Mouse (Mus musculus) gastrocnemius, postnatal 10 days (tissue): ENCODE measurements at regions not wholly inside any gene's neighbourhood (a gene's known extent, or its start where the extent isn't known, plus 50 kb on each side); places are given as distances from the start of the nearest gene placed in this dataset.
"Not testable (repeated sequence)": the region's sequence is repeated elsewhere in the genome, so short reads cannot be mapped to it uniquely, and the experiment has no call there.

Experiments
- DNase-seq: peaks from one replicate; pipeline ENCODE4 v3.0.0; 2021; ENCODE audit warnings: mixed read lengths

- DNase-seq, result no peak
These were observed 569.0 kb downstream of the Lrriq3 start for GRCm38 (mm10) chr3:155662280-155662679.

- DNase-seq, result no peak
These were observed 579.3 kb downstream of the Lrriq3 start for GRCm38 (mm10) chr3:155672558-155672957.

GRCm38 (mm10) chr3:155680200-155680599, 587.0 kb downstream of the Lrriq3 start:
- no peak for DNase-seq

DNA sequence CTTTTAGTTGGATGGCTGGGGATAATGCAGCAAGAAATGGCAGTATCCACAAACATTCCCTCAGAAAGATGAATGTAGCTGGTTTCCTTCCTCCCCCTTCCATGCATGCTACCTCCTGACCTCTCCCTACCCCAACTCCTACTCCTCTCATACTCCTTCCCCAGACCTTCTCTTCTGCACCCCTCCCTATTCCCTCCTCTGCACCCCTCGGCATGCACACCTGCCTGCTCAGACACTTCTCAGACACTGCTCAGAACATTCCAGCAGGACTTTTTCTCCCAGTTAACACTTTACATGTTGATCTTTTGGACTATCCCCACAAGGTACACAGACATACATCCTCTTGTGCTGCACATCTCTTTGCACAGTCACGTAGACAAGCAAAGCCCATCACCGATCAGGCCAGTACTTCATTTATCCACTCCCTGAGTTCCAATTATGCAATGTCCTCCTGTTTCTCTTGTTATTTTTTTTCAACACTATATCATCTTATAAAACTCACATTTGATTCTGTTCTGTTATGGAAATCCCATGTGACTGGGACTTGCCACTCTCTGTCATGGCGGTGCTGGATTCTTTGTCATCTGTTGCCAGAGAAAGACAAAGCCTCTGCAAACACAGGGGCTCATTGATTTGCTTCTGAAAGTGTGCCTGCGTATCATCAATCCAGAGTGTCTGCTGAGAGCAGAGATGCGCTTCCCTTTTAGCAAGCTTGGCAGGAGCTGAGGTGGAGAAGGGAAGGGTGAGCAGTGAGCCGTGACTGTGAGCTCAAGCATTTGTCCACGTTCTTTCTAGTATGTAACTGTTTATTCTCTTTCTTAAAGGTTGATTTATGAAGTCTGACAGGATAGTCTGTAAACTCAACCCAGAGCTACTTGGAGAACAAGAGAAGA, 589.9 kb downstream of the Lrriq3 start:
- no peak for DNase-seq

- no peak for DNase-seq
These were observed 595.1 kb downstream of the Lrriq3 start for GRCm38 (mm10) chr3:155688358-155688757.

GRCm38 (mm10) chr3:155723011-155723510, 629.8 kb downstream of the Lrriq3 start:
- no peak for DNase-seq

GRCm38 (mm10) chr3:155742421-155742820, 649.2 kb downstream of the Lrriq3 start:
- DNase-seq, result no peak

DNA sequence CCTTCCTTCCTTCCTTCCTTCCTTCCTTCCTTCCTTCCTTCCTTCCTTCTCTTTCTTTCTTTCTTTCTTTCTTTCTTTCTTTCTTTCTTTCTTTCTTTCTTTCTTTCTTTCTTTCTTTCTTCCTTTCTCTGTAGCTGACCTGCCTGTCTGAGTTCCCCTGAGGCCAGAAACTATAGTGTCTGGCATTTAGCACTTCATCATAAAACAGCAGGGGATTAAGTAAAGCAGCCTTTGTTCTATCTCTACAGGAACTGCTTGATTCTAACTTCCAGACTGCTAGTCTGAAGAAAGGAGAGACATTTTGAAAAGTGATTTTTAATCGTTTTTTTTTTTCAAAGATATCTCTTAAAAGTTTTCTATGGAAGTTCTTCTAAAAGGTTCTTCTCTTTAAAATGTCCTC, 653.4 kb downstream of the Lrriq3 start:
- DNase-seq, result not testable (repeated sequence)

DNA sequence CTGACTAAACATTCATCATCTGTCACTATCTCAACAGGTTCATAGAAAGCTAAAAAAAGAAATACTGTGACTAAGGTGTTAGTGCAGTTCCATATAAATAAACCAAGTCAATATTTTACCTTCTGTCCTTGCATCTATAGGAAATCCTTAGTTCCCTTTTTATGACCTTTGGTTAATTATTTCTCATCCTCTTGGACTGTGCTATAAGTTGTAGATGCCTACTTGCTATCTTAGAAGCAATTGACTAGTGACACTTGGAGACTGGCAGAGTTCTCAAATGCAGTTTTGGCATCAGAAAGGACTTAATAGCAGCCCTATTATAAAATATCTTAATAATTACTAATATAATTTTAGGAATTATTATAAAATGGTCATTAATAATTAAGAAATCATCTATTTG, 654.3 kb downstream of the Lrriq3 start:
- DNase-seq, result no peak

DNA sequence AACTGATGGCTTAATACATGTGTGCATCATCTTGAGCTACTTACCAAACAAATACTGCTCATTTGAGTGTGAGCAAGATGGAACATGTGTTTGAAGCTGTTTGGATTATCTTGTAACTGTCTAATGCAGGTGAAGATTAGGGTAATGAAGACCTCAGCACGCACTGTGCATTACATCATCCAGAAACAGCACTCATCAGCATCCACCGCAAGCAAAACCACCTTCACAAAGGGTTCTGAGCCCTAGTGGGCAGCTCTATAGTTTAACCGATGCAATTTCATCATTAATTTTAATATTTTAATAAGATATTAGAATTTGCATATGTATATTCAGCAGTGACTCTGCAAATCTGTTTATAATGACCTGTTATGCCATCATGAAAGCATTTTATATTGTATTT, 664.1 kb downstream of the Lrriq3 start:
- DNase-seq, result no peak

DNA sequence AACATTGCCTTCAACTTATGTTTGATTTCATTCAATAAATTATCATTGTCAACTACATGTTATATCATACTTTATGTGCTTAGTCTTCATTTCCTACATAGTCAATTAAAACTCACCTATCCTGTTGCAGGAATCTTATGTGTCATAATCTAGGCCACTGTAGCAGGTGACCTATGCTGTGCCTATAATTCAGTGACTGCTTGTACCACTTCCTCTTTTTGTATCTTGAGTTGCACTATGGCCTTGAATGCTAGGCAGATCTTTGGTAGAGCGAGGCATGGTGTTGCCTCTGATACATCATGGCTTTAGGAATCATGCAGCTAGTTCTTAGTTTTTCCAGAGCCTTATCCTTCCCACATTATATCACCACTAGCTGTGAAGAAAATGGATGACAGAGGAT, 682.8 kb downstream of the Lrriq3 start:
- DNase-seq, result no peak

- DNase-seq, result no peak
These were observed 683.8 kb downstream of the Lrriq3 start for GRCm38 (mm10) chr3:155777025-155777424.

DNA sequence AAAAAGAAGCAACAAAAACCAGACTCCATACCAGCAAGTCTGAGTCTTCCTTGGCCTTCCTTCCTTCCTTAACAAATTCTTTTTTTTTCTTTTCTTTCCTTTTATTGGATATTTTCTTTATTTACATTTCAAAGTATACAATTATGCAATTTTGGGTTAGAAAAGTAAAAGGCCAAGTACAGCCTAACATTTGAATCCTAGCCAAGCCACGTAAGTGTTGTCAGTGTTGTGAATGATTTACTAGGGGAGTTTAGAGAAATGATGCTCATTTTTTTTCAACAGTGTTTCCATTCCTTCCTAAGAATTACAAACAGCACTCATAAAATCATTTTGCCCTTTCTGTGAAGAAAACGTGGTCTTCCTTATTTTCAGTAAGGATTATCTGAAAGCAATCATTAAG, 722.5 kb downstream of the Lrriq3 start:
- no peak for DNase-seq

DNA sequence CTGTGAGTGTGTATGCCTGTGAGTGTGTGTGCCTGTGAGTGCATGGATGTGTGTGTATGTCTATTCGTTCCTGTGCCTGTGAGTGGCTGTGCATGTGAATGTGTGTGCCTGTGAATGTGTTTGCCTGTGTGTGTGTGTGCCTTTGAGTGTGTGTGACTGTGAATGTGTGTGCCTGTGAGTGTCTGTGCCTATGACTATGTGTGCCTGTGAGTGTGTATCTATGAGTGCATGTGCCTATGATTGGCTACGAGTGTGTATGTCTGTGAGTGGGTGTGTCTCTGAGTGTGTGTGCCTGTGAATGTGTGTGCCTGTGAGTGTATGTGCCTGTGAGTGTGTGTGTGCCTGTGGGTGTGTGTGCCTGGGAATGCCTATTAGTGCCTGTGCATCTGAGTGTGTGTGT, 731.6 kb downstream of the Lrriq3 start:
- no peak for DNase-seq

- no peak for DNase-seq
These were observed 695.3 kb upstream of the Negr1 start for GRCm38 (mm10) chr3:155866286-155866685.

- DNase-seq, result no peak
These were observed 685.9 kb upstream of the Negr1 start for GRCm38 (mm10) chr3:155875696-155876095.

GRCm38 (mm10) chr3:155878401-155878800, 683.2 kb upstream of the Negr1 start:
- no peak for DNase-seq

GRCm38 (mm10) chr3:155880722-155881121, 680.9 kb upstream of the Negr1 start:
- DNase-seq, result no peak

DNA sequence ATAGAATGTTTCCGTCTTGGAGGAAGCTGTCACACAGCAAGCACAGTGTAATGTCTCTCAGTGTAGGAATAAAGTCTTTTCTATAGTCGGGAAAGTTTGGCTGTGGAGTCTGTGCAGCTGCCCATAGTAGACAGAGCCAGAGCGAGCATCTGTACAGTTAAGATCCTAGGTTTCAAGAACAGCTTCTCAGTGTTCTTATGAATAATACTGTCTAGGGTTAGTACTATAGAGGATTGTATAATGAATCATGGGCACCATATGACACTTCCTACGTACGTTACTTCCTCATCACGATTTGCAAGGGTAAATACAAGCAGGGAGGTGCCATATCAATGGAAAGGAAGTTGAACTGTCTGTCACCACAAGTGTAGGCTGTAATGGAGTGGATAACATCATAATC, 645.6 kb upstream of the Negr1 start:
- no peak for DNase-seq

GRCm38 (mm10) chr3:155942896-155943295, 618.7 kb upstream of the Negr1 start:
- DNase-seq, result no peak

- DNase-seq, result no peak
These were observed 617.4 kb upstream of the Negr1 start for GRCm38 (mm10) chr3:155944042-155944735.

DNA sequence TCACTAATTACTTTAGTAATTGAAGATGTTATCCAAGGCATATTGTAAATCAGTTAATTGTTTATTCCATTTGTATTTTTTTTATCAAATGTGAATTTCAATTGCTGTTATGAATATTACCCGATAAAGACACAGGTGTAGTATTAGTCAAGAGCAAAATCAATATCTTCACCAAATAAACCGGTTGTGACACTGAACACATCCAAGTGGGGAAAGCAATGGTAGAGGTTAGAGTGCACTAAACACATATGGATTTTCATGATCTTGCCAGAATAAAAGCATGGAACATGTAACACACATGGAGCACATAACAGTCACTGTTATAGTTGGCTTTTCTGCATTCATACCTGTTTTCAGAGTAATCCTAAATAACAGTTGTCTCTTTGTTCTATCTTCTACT, 616.4 kb upstream of the Negr1 start:
- no peak for DNase-seq

DNA sequence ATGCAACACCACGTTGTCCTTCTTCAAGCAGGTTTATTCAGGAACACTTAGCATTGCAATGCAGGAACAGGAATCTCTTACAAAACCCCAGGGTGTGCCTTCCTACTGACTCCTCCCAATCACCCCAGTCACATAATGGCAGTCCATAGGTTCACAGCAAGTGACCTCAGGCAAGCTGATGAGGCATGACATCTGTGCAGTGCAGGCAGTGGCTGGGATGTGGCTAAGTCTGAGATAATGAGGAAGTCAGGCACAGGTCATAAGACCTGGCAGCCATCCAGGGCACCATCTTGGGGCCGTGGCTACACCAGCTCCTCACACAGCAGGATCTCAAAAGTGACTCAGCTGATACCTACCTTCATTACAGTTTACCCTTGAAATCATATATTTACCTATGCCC, 599.1 kb upstream of the Negr1 start:
- DNase-seq, result not testable (repeated sequence)

DNA sequence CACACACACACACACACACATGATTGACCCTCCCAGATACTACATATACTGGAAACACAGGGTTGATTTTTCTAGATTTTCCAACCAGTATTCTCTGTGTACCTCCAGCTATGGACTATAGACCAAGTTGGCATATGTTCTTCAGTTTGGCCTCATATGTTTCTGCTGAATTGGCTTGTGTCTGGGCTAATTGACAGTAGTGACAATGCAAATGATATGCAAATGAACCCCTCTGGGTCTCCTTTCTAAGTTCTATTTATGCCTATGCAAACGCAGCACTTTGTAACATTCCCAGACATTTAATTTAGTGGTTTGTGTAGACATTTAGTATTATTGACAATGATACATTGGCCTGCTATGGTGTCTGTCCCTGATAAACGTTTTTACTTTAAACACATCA, 582.0 kb upstream of the Negr1 start:
- no peak for DNase-seq
